Mouse (Mus musculus) embryo, embryonic 10.5 days (tissue): ENCODE measurements around the gene Pvr.

Experiments
- DNase-seq: peaks from one replicate; pipeline ENCODE4 v3.0.0-alpha.2; 2015; ENCODE audit warnings: low spot score

Pvr gene

GRCm38 (mm10) chr7:19871137-19871621, 49.8 kb downstream of the Pvr start:
- DNase-seq, result no peak

GRCm38 (mm10) chr7:19867751-19868399, 53.1 kb downstream of the Pvr start:
- no peak for DNase-seq

DNA sequence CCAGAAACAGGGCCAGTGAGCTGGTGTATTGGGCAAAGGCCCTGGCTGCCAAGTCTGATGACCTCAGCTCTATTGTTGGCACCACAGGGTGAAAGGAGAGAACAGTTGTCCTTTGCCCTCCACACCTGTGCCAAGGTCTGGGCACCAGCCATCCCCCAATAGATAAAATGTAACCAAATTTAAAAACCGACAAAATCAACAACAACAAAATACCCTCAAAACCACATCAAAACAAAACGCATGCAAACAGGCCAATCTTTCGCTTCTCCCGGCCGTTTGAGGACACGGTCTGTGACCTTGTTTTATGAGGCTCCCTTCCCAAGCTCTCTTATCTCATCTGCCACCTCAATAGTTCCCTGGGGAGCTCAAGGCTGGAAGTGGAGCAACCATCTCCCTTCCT, 54.5 kb downstream of the Pvr start:
- no peak for DNase-seq

- DNase-seq, result no peak
These were observed 55.5 kb downstream of the Pvr start for GRCm38 (mm10) chr7:19865246-19866036.

DNA sequence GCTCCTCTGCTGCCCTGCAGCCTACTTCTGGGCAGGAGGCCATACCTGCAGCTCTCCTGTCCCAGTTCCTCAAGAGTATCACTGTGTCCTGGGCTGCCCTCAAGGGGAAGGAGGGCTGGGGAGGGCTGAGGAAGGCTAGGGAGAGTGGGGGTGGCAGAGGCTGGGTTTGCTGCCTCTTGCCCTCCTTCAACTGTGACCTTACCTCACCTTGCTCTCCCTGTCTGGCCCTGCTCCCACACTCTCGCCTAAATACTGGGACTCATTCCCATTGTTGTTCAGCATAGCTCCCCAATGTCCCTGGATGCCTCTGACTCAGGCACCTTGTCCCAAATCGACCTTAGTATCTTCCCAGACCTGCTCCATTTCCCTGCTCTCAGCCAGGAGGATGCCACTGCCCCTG, 56.7 kb downstream of the Pvr start:
- no peak for DNase-seq

DNA sequence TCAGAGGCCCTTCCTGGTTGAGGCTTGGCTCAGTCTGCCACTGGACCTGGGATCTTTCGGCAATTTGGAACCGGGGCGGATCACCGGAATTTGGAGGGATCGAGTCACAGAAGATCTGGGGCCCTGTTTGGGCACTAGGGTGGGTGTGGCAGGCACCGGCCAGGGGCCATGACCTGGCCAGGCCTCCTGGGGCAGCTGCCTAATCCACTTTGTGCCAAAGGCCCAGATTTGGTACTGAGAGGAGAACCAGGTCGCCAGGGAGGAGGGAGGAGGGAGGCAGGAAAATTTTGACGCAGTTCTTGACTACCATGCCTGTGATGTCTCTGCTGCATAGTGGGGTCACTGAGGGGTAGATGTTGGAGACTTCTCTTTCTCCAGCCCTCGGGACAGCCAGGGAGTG, 59.8 kb downstream of the Pvr start, which contains the start of gene Ceacam16:
TSS of gene Ceacam16 (minus strand) at position 101 of the 400 bp plus-strand sequence.
- DNase-seq, result no peak

- no peak for DNase-seq
These were observed 61.2 kb downstream of the Pvr start for GRCm38 (mm10) chr7:19859740-19860139.

DNA sequence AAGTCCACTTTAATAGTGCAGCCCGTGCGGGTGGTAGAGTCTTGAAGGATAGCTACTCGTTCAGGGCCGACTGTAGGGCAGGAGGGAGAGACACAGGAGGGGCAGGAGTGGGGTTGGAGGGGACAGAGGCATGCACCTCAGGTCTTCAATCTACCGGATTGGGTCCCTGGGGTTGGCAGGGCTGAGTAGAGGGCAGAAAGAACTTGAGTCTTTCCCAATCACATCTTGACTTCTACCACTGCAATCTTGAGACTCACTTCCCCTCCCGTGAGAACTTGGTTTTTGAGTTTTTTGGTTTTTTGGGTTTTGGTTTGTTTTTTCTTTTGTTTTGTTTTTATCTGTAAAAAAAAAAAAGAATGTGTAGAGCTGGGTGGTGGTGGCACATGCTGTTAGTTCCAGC, 64.7 kb downstream of the Pvr start:
- DNase-seq, result no peak

GRCm38 (mm10) chr7:19855663-19856062, 65.3 kb downstream of the Pvr start:
- DNase-seq, result no peak
